37 mouse cellular contexts compared by ENCODE assay signal in the genomic region with DNA sequence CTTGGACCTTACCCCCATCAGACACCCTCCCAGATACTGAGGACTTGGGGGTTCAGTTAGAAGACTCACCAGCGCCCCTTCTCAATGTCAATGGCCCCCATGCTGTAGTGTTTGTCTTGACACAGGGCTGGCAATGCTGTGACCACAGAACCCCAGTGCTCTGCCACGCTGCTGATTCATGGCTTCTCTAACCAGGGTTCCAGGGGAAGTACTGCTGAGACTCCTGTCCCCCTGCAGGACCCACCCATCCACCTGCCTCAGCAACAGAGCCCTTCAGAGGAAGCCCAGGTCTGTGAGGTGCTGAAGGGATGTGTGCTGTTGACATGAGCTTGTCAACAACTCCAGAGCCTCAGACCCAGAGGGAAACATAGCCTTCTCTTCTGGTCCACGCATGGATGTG. TPM values are rescaled to one million over a fixed set of nuclear protein-coding genes. Genes with fewer than 3 reads are reported as not detected.
A peak's percentile ranks its signal among the peaks of the same experiment; 100 is the strongest.
DNase-seq lines count a peak whose midpoint lies in the region; ATAC-seq and TF ChIP-seq lines count a peak whose summit lies in the region.
"Had no signal": no experiment of that assay in that cellular context is flagged by ENCODE, and none has a peak within 500 bp of the region (broad histone marks: within the 10 kb centered on the region; RNA-seq: fewer than 3 reads in every experiment).

No protein-coding gene starts in this region.

- H3K27ac ChIP-seq in heart, adult 2 months: no peak overlapping the region
- peak overlapping the region; percentile 58; the same call in 1 of the 2 replicates for H3K27ac ChIP-seq in macrophage
- no peak overlapping the region for H3K27ac ChIP-seq in kidney, embryonic 14.5 days (ENCODE audit: low read depth, low read length)
- H3K27ac ChIP-seq: embryonic facial prominence, embryonic 13.5 days; forebrain, embryonic 10.5 days; forebrain, embryonic 15.5 days; heart, embryonic 15.5 days; hindbrain, embryonic 12.5 days; hindbrain, postnatal 0 days; intestine, embryonic 15.5 days; liver, embryonic 15.5 days; midbrain, embryonic 10.5 days; midbrain, embryonic 15.5 days; neural tube, embryonic 15.5 days had no signal

- H3K9me3 ChIP-seq in kidney, embryonic 14.5 days (ENCODE audit: control insufficient read depth, low read length): no peaks in the 10 kb centered on the region
- H3K9me3 ChIP-seq: embryonic facial prominence, embryonic 13.5 days; forebrain, embryonic 10.5 days; forebrain, embryonic 15.5 days; heart, embryonic 15.5 days; hindbrain, embryonic 12.5 days; intestine, embryonic 15.5 days; liver, embryonic 15.5 days; midbrain, embryonic 10.5 days; midbrain, embryonic 15.5 days; neural tube, embryonic 15.5 days had no signal

- H3K27me3 ChIP-seq in heart, adult 2 months (ENCODE audit: control insufficient read depth, insufficient read depth, low read length): no peaks in the 10 kb centered on the region
- H3K27me3 ChIP-seq in kidney, embryonic 14.5 days (ENCODE audit: control insufficient read depth, insufficient read depth, low read length): no peaks in the 10 kb centered on the region
- H3K27me3 ChIP-seq: embryonic facial prominence, embryonic 13.5 days; forebrain, embryonic 15.5 days; heart, embryonic 15.5 days; hindbrain, embryonic 12.5 days; intestine, embryonic 15.5 days; liver, embryonic 15.5 days; midbrain, embryonic 15.5 days; neural tube, embryonic 15.5 days had no signal

- DNase-seq in heart, adult 11 months: peak; percentile 80
- no peak for DNase-seq in heart, adult 2 months
- peak; percentile 35 for DNase-seq in 416B (ENCODE audit: low read depth)
- DNase-seq in thymus, postnatal 25 days: peak; percentile 43
- DNase-seq in cerebellum, adult 11 months: no peak
- DNase-seq: adrenal gland, adult 2 months; adrenal gland, postnatal 36 days; cerebellum, adult 9-10 months; cerebellum, postnatal 36 days; kidney, adult 8-10 months; kidney, postnatal 10 days; lung, postnatal 4 days; retina, postnatal 1 day; right cerebral cortex, postnatal 14 days had no signal

- no peaks in the 10 kb centered on the region for H3K36me3 ChIP-seq in heart, adult 2 months (ENCODE audit: control insufficient read depth, insufficient read depth, low read length)
- H3K36me3 ChIP-seq in macrophage (ENCODE audit: inconsistent target): no peaks in the 10 kb centered on the region
- no peaks in the 10 kb centered on the region for H3K36me3 ChIP-seq in kidney, embryonic 14.5 days (ENCODE audit: control insufficient read depth, insufficient read depth, low read length)
- H3K36me3 ChIP-seq: embryonic facial prominence, embryonic 13.5 days; forebrain, embryonic 10.5 days; forebrain, embryonic 15.5 days; heart, embryonic 15.5 days; hindbrain, embryonic 12.5 days; intestine, embryonic 15.5 days; liver, embryonic 15.5 days; midbrain, embryonic 10.5 days; midbrain, embryonic 15.5 days; neural tube, embryonic 15.5 days had no signal

- TF ChIP-seq EP300 in heart, adult 2 months (IDR thresholded peaks at IDR 0.05; ENCODE audit: insufficient read depth, low read depth, low read length): no peak

- intact Hi-C loops in heart, adult 2 months (cut with DNase I): no loop called here

- no peak overlapping the region for H3K9ac ChIP-seq in heart, adult 2 months (ENCODE audit: low read depth, low read length)
- no peak overlapping the region for H3K9ac ChIP-seq in kidney, embryonic 14.5 days (ENCODE audit: low read depth, low read length)
- H3K9ac ChIP-seq: embryonic facial prominence, embryonic 13.5 days; forebrain, embryonic 15.5 days; heart, embryonic 15.5 days; hindbrain, embryonic 12.5 days; intestine, embryonic 15.5 days; liver, embryonic 15.5 days; midbrain, embryonic 15.5 days; neural tube, embryonic 15.5 days had no signal

- no peak for ATAC-seq in kidney, embryonic 14.5 days (ENCODE audit: low FRiP score, low TSS enrichment)
- ATAC-seq: forebrain, embryonic 15.5 days; hindbrain, postnatal 0 days; midbrain, embryonic 15.5 days had no signal

- TF ChIP-seq CTCF in heart, adult 2 months (IDR thresholded peaks at IDR 0.05): no peak

- no peak overlapping the region for H3K4me2 ChIP-seq in kidney, embryonic 14.5 days (replicated peaks; ENCODE audit: low read depth, low read length)
- H3K4me2 ChIP-seq: embryonic facial prominence, embryonic 13.5 days; forebrain, embryonic 15.5 days; heart, embryonic 15.5 days; hindbrain, embryonic 12.5 days; intestine, embryonic 15.5 days; midbrain, embryonic 15.5 days; neural tube, embryonic 15.5 days had no signal

- no peaks in the 10 kb centered on the region for H3K79me2 ChIP-seq in heart, adult 2 months (replicated peaks; ENCODE audit: control insufficient read depth, insufficient read depth, low read length)
- no peaks in the 10 kb centered on the region for H3K79me2 ChIP-seq in macrophage (ENCODE audit: inconsistent target)

- H3K4me3 ChIP-seq in heart, adult 2 months: no peak overlapping the region
- H3K4me3 ChIP-seq in macrophage (ENCODE audit: inconsistent target): no peak overlapping the region
- no peak overlapping the region for H3K4me3 ChIP-seq in kidney, embryonic 14.5 days (ENCODE audit: low read length)
- H3K4me3 ChIP-seq: embryonic facial prominence, embryonic 13.5 days; forebrain, embryonic 10.5 days; forebrain, embryonic 15.5 days; heart, embryonic 15.5 days; hindbrain, embryonic 12.5 days; intestine, embryonic 15.5 days; liver, embryonic 15.5 days; midbrain, embryonic 10.5 days; midbrain, embryonic 15.5 days; neural tube, embryonic 15.5 days had no signal

- 65% methylated on average over 3 of the region's 3 CpGs for WGBS in heart, adult 2 months
- 58% methylated on average over 3 of the region's 3 CpGs for WGBS in macrophage (ENCODE audit: missing documents)
- 90% methylated on average over 3 of the region's 3 CpGs for WGBS in kidney, embryonic 14.5 days

- no peak for TF ChIP-seq POLR2A in heart, adult 2 months (IDR thresholded peaks at IDR 0.05; ENCODE audit: insufficient read depth, low read depth, low read length)

- H3K4me1 ChIP-seq in heart, adult 2 months (ENCODE audit: control insufficient read depth, insufficient read depth, low read length): no peaks in the 10 kb centered on the region
- H3K4me1 ChIP-seq in kidney, embryonic 14.5 days (ENCODE audit: control insufficient read depth, insufficient read depth, low read length): no peaks in the 10 kb centered on the region
- H3K4me1 ChIP-seq: embryonic facial prominence, embryonic 13.5 days; forebrain, embryonic 10.5 days; forebrain, embryonic 15.5 days; heart, embryonic 15.5 days; hindbrain, embryonic 12.5 days; intestine, embryonic 15.5 days; midbrain, embryonic 10.5 days; midbrain, embryonic 15.5 days; neural tube, embryonic 15.5 days had no signal

RNA-seq across cellular contexts. Expression of gene Tnfsf14, which starts 0.8 kb away (rescaled TPM):
- total RNA-seq in heart, adult 2 months (2021): under 1 TPM; 0.11 to 0.13 TPM
- polyA plus RNA-seq in heart, adult 2 months (2012; rRNA removed): 0.18 TPM in 2 replicates
- 10 to 100 TPM in 3 of 26 experiments, 1 to 10 TPM in 9, under 1 TPM in 8, not detected in 6; 0.29 to 21.1 (median 1.1) TPM for total RNA-seq in macrophage (2018; cell fraction: chromatin; rRNA removed)
- total RNA-seq in macrophage (2018; cell fraction: cytosol; rRNA removed): 10 to 100 TPM in 4 of 26 experiments, 1 to 10 TPM in 9, under 1 TPM in 13; 0.11 to 21.6 (median 1.0) TPM
- 10 to 100 TPM in 5 of 26 experiments, 1 to 10 TPM in 9, under 1 TPM in 7, not detected in 5; 0.36 to 23.4 (median 1.6) TPM for total RNA-seq in macrophage (2018; cell fraction: nucleus; rRNA removed)
- 1.7 to 2.2 TPM (median 2.2 TPM) in 3 replicates for polyA plus RNA-seq in macrophage (2018)
- not detected in 2 replicates for polyA plus RNA-seq in kidney, embryonic 14.5 days (2014; fragmentation: Nextera tagmentation; extraction: Ambion mirVana)
- total RNA-seq: gastrocnemius, adult 18-20 months; gastrocnemius, postnatal 25 days; heart, postnatal 25 days; hindbrain, postnatal 0 days; left cerebral cortex, postnatal 10 days had no signal
- polyA plus RNA-seq: embryonic facial prominence, embryonic 13.5 days; forebrain, embryonic 15.5 days; frontal cortex, adult 2 months; heart, embryonic 15.5 days; hindbrain, embryonic 12.5 days; hindbrain, postnatal 0 days; midbrain, embryonic 15.5 days; neural tube, embryonic 15.5 days; stomach, embryonic 14.5 days had no signal

RNA-seq across cellular contexts. Expression of gene C3, which starts 33.2 kb away (rescaled TPM):
- total RNA-seq in heart, adult 2 months (2021): 10 to 100 TPM; 91.5 to 91.6 TPM
- 119 and 160 TPM in 2 replicates for polyA plus RNA-seq in heart, adult 2 months (2012; rRNA removed)
- 100 to 1,000 TPM in 15 of 26 experiments, 10 to 100 TPM in 7, 1 to 10 TPM in 4; 3.9 to 776 (median 193) TPM for total RNA-seq in macrophage (2018; cell fraction: chromatin; rRNA removed)
- 100 to 1,000 TPM in 15 of 26 experiments, 10 to 100 TPM in 11; 11.1 to 560 (median 171) TPM for total RNA-seq in macrophage (2018; cell fraction: cytosol; rRNA removed)
- total RNA-seq in macrophage (2018; cell fraction: nucleus; rRNA removed): 100 to 1,000 TPM in 21 of 26 experiments, 10 to 100 TPM in 5; 12.5 to 881 (median 340) TPM
- polyA plus RNA-seq in macrophage (2018): 15.9 to 57.7 TPM (median 40.8 TPM) in 3 replicates
- 0.19 and 1.2 TPM in 2 replicates for polyA plus RNA-seq in kidney, embryonic 14.5 days (2014; fragmentation: Nextera tagmentation; extraction: Ambion mirVana)
- polyA plus RNA-seq: midbrain, embryonic 10.5 days had no signal

RNA-seq across cellular contexts. Expression of gene Cd70, which starts 45.2 kb away (rescaled TPM):
- total RNA-seq in heart, adult 2 months (2021): not detected
- polyA plus RNA-seq in heart, adult 2 months (2012; rRNA removed): not detected in 2 replicates
- total RNA-seq in macrophage (2018; cell fraction: chromatin; rRNA removed): not detected
- under 1 TPM in 7 of 26 experiments, not detected in 19; 0.15 to 0.61 (median 0.37) TPM for total RNA-seq in macrophage (2018; cell fraction: cytosol; rRNA removed)
- 1 to 10 TPM in 1 of 26 experiments, under 1 TPM in 1, not detected in 24; 0.80 to 1.6 TPM for total RNA-seq in macrophage (2018; cell fraction: nucleus; rRNA removed)
- not detected in 3 replicates for polyA plus RNA-seq in macrophage (2018)
- not detected in 2 replicates for polyA plus RNA-seq in kidney, embryonic 14.5 days (2014; fragmentation: Nextera tagmentation; extraction: Ambion mirVana)
- total RNA-seq: adrenal gland, adult 2 months; adrenal gland, postnatal 36 days; gastrocnemius, adult 18-20 months; gastrocnemius, postnatal 25 days; heart, postnatal 25 days; left cerebral cortex, postnatal 10 days; liver, adult 2 months had no signal
- polyA plus RNA-seq: adrenal gland, adult 2 months; embryonic facial prominence, embryonic 13.5 days; forebrain, embryonic 10.5 days; heart, embryonic 15.5 days; hindbrain, embryonic 12.5 days; limb, embryonic 11.5 days; liver, adult 2 months; liver, embryonic 15.5 days; lung, embryonic 16.5 days; midbrain, embryonic 10.5 days; small intestine, adult 2 months; stomach, embryonic 14.5 days had no signal

RNA-seq across cellular contexts. Expression of gene Gpr108, which starts 53.5 kb away (rescaled TPM):
- total RNA-seq in heart, adult 2 months (2021): 10 to 100 TPM; 27.8 to 32.7 TPM
- polyA plus RNA-seq in heart, adult 2 months (2012; rRNA removed): 37.9 and 48.3 TPM in 2 replicates
- 10 to 100 TPM; 24.7 to 90.1 (median 45.8) TPM for total RNA-seq in macrophage (2018; cell fraction: chromatin; rRNA removed)
- total RNA-seq in macrophage (2018; cell fraction: cytosol; rRNA removed): 10 to 100 TPM; 34.9 to 64.9 (median 53.9) TPM
- total RNA-seq in macrophage (2018; cell fraction: nucleus; rRNA removed): 10 to 100 TPM; 41.5 to 96.3 (median 60.9) TPM
- polyA plus RNA-seq in macrophage (2018): 44.3 to 68.7 TPM (median 50.3 TPM) in 3 replicates
- polyA plus RNA-seq in kidney, embryonic 14.5 days (2014; fragmentation: Nextera tagmentation; extraction: Ambion mirVana): 32.8 and 36.8 TPM in 2 replicates

RNA-seq across cellular contexts. Expression of gene Trip10, which starts 54.5 kb away (rescaled TPM):
- total RNA-seq in heart, adult 2 months (2021): 100 to 1,000 TPM; 107 to 128 TPM
- 69.0 and 83.2 TPM in 2 replicates for polyA plus RNA-seq in heart, adult 2 months (2012; rRNA removed)
- total RNA-seq in macrophage (2018; cell fraction: chromatin; rRNA removed): 100 to 1,000 TPM in 5 of 26 experiments, 10 to 100 TPM in 21; 14.3 to 357 (median 42.1) TPM
- total RNA-seq in macrophage (2018; cell fraction: cytosol; rRNA removed): 10 to 100 TPM in 17 of 26 experiments, 1 to 10 TPM in 9; 5.2 to 56.0 (median 15.0) TPM
- 100 to 1,000 TPM in 3 of 26 experiments, 10 to 100 TPM in 19, 1 to 10 TPM in 4; 8.2 to 261 (median 20.5) TPM for total RNA-seq in macrophage (2018; cell fraction: nucleus; rRNA removed)
- 16.5 to 20.2 TPM (median 17.0 TPM) in 3 replicates for polyA plus RNA-seq in macrophage (2018)
- polyA plus RNA-seq in kidney, embryonic 14.5 days (2014; fragmentation: Nextera tagmentation; extraction: Ambion mirVana): 29.7 and 37.1 TPM in 2 replicates

Comparison
In these comparisons a context has a peak if more than half of its experiments do, and no peak if none do; other contexts are left out.
1. DNase-seq: peak in heart, adult 11 months (single experiment), 416B (single experiment) and thymus, postnatal 25 days (single experiment); none in heart, adult 2 months (0 of 2) and cerebellum, adult 11 months (single experiment).